Mouse (Mus musculus) forebrain, embryonic 16.5 days (tissue): Measurements from ENCODE around the gene Mrpl45. TPM values are rescaled to one million over a fixed set of nuclear protein-coding genes. Genes with fewer than 3 reads are reported as not detected.
A peak's percentile ranks its signal among the peaks of the same experiment; 100 is the strongest.

Experiments
- ATAC-seq: fragments of 200-750 bp; cut with Nextera tagmentation; 2 replicates; pipeline ENCODE4 v1.8.0; 2017; ENCODE audit warnings: mild to moderate bottlenecking, moderate library complexity
- H3K27ac ChIP-seq: fragments of 300-500 bp; sonication (generic); 2 replicates; pipeline ENCODE4 v1.5.1; 2014; ENCODE audit warnings: low read length, control low read depth
- H3K27me3 ChIP-seq: fragments of 300-500 bp; sonication (generic); replicated peaks from 2 replicates; pipeline ENCODE4 v1.6.1; 2014; ENCODE audit warnings: low read length; ENCODE audit not compliant: control insufficient read depth, insufficient read depth
- H3K36me3 ChIP-seq: fragments of 300-500 bp; sonication (generic); 2 replicates; pipeline ENCODE4 v1.6.1; 2014; ENCODE audit not compliant: control insufficient read depth, insufficient read depth
- H3K4me1 ChIP-seq: fragments of 300-500 bp; sonication (generic); replicated peaks from 2 replicates; pipeline ENCODE4 v1.6.1; 2014; ENCODE audit warnings: low read length; ENCODE audit not compliant: control insufficient read depth, insufficient read depth
- H3K4me2 ChIP-seq: fragments of 300-500 bp; sonication (generic); 2 replicates; pipeline ENCODE4 v1.6.1; 2014; ENCODE audit warnings: mild to moderate bottlenecking, low read length, control low read depth
- H3K4me3 ChIP-seq: fragments of 300-500 bp; sonication (generic); replicated peaks from 2 replicates; pipeline ENCODE4 v1.5.1; 2014; ENCODE audit warnings: mild to moderate bottlenecking, low read length, control low read depth
- H3K9ac ChIP-seq: fragments of 300-500 bp; sonication (generic); replicated peaks from 2 replicates; pipeline ENCODE4 v1.6.1; 2014; ENCODE audit warnings: low read depth, low read length, control low read depth
- H3K9me3 ChIP-seq: fragments of 300-500 bp; sonication (generic); 2 replicates; pipeline ENCODE4 v1.6.1; 2016; ENCODE audit warnings: low read length; ENCODE audit not compliant: control insufficient read depth
- WGBS: fragments of 180-500 bp; shearing (Covaris S2); extraction: QIAGEN DNeasy Blood & Tissue Kit; methylation state at CpG from one replicate; pipeline ENCODE4 v1.1.7; 2014; 5-methylcytosine and 5-hydroxymethylcytosine counted together
- polyA plus RNA-seq: library from polyadenylated mRNA; unstranded; fragments of >200 nt; fragmentation: Nextera tagmentation; extraction: Ambion mirVana; gene quantifications from 2 replicates; pipeline ENCODE4 v1.2.1, GENCODE M21; 2015

Gene Mrpl45
- polyA plus RNA-seq, 1 experiment from 2014 or later, result 40.2 TPM

DNA sequence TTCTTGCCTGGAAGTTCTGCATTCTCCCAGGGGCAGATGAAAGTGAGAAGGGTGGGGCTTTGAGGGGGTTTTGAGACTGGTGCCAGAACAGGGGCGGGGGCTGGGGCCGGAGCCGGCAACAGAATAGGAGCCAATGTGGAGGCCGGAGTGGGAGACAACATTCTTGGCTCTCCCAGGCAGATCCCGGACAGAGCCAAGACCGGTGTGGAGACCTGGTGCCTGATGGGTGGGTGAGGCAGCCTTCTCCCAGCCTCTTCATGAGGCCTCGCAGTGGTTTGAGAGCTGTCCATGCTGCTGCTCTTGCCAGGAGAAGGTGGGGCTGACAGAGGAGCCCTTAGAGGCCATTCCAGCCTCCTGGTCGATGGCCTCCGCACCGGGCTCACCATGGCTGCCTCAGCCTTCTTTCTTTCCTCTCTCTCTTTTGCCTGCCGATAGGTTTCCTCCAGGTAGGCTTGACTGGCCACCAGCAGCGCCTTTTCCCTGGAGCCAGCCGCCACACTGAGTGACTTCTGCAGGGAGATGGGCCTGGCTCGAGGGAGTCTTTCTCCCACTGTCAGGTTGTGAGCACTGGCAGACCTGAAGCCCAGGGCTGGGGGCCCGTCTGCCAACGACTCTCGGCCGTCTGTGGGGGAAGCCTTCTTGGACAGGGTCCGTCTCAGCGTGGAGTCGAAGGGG lies 22.9 kb downstream of the Mrpl45 start:
- Histone ChIP-seq H3K9me3 (no peaks in the 10 kb centered on the region), H3K4me3 (peak overlapping the region; percentile 11; the same call in 1 of the 2 replicates), H3K27ac (no peak overlapping the region), H3K36me3 (no peaks in the 10 kb centered on the region), H3K4me2 (peak overlapping the region; percentile 41), H3K4me1 (peaks cover 10% of the 10 kb centered on the region), H3K9ac (peak overlapping the region; percentile 37), H3K27me3 (no peaks in the 10 kb centered on the region)
- WGBS, result 36% methylated on average over 21 of the region's 21 CpGs
- peak; percentile 12; the same call in 1 of the 2 replicates for ATAC-seq

DNA sequence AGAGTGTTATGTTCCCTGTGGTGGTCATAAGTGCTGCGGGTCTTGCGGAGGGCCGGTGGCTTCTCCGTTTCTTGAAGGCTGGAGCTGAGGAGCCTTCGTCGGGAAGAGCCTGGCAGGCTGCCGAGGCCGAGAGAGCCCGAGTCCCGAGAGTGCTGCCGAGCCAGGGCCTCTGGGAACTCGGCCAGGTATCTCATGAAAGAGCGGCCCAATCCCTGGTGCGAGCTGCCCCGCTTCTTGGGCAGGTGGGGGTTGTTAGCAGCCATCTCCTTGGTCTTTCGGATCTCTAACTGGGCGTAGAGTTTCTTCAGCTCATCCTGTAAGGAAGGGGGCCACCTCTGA lies 23.4 kb downstream of the Mrpl45 start:
- Histone ChIP-seq H3K36me3 (no peaks in the 10 kb centered on the region), H3K27me3 (no peaks in the 10 kb centered on the region), H3K4me1 (peaks cover 10% of the 10 kb centered on the region), H3K4me3 (peak overlapping the region; percentile 11; the same call in 1 of the 2 replicates), H3K27ac (no peak overlapping the region), H3K9me3 (no peaks in the 10 kb centered on the region), H3K4me2 (peak overlapping the region; percentile 41), H3K9ac (peak overlapping the region; percentile 37)
- ATAC-seq, result peak; percentile 31; the same call in 1 of the 2 replicates
- WGBS, result 21% methylated on average over 17 of the region's 17 CpGs

DNA sequence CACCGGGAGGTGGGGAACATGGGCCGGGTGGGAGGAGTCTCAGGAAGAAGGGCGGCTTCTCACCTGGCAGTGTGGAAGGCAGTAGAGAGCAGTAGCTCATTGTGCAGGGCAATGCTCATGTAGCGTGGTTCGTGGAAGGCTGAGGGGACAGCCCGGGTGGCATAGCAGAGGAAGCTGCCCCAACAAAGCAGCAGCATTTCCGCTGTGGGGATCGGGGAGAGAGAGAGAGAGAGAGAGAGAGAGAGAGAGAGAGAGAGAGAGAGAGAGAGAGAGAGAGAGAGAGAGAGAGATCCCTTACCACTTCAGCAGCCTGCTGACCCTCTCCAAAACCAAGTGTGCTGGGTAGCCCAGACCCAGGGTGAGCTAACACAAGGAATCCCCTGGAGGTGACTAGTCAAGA lies 27.7 kb downstream of the Mrpl45 start:
- no peak for ATAC-seq
- H3K27ac ChIP-seq, result no peak overlapping the region
- no peaks in the 10 kb centered on the region for H3K9me3 ChIP-seq
- no peak overlapping the region for H3K4me3 ChIP-seq
- peaks cover 10% of the 10 kb centered on the region for H3K4me1 ChIP-seq
- no peak overlapping the region for H3K4me2 ChIP-seq
- H3K9ac ChIP-seq, result no peak overlapping the region
- H3K27me3 ChIP-seq, result no peaks in the 10 kb centered on the region
- 40% methylated on average over 8 of the region's 8 CpGs for WGBS
- no peaks in the 10 kb centered on the region for H3K36me3 ChIP-seq

DNA sequence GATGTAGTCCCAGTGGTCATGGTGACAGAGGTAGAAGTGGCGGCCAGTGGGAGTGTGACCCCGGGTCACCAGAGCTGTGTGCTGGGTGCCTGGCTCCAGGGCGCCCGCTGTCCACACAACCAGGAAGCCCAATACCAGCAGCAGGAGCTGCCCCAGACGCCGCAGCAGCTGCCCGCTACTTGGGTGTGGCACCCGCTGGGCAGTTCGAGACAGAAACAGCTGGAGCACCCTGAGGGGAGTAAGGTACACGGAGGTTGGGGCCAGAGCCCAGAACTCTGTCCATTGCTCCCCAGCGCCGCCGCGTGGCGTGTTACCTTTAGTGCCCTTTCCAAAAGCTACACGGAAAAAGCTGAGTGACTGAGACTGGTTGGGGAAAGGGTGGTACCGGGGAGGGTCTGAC lies 28.1 kb downstream of the Mrpl45 start:
- Histone ChIP-seq H3K4me1 (peaks cover 5% of the 10 kb centered on the region), H3K36me3 (no peaks in the 10 kb centered on the region), H3K4me2 (no peak overlapping the region), H3K9me3 (no peaks in the 10 kb centered on the region), H3K27me3 (no peaks in the 10 kb centered on the region), H3K9ac (no peak overlapping the region), H3K27ac (no peak overlapping the region), H3K4me3 (no peak overlapping the region)
- 33% methylated on average over 17 of the region's 17 CpGs for WGBS
- ATAC-seq, result no peak

DNA sequence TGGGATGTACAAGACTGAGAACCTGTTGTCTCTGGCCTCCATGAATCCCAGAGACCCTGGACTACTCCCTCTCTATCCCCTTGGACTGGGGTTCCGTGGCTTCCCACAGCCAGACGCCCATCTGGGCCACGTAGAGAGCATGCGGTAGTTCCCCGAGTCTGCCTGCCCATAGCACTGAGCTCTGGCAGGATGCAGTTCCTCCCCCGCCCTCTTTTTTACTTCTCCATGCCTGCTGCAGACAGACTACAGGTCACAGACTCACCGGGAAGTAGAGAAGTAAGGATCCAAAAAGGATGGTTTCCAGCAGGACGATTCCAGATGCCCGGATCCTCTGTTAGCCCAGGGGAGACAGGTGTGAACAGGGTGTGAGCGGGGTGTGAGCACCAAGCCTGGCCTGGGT lies 29.9 kb downstream of the Mrpl45 start:
- WGBS, result 80% methylated on average over 10 of the region's 10 CpGs
- Histone ChIP-seq H3K4me1 (peaks cover 10% of the 10 kb centered on the region), H3K4me3 (no peak overlapping the region), H3K27me3 (no peaks in the 10 kb centered on the region), H3K27ac (no peak overlapping the region), H3K4me2 (no peak overlapping the region), H3K36me3 (no peaks in the 10 kb centered on the region), H3K9me3 (no peaks in the 10 kb centered on the region), H3K9ac (no peak overlapping the region)
- ATAC-seq, result no peak

DNA sequence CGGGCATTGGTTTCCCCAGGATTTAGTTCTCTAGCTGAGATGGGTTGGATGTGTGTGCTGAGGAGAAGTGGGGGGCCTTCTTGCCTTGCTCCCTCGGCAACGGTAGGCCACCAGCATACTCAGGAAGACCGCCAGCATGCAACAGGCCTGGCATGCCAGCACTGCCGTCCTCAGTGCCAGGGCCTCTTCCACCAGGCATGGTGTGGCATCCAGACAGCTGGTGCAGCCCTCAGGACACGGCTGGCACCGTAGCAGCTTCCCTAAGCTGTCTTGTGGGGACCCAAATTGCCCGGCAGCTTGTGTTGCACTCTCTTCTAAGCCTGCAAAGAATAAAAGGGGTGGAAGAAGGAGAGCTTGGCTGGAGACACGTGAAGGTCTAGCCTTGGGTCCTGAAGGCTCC lies 30.9 kb downstream of the Mrpl45 start:
- Histone ChIP-seq H3K36me3 (no peaks in the 10 kb centered on the region), H3K27ac (no peak overlapping the region), H3K4me2 (no peak overlapping the region), H3K9ac (no peak overlapping the region), H3K27me3 (no peaks in the 10 kb centered on the region), H3K4me1 (peaks cover 10% of the 10 kb centered on the region), H3K4me3 (no peak overlapping the region), H3K9me3 (no peaks in the 10 kb centered on the region)
- ATAC-seq, result no peak
- WGBS, result 59% methylated on average over 9 of the region's 9 CpGs

DNA sequence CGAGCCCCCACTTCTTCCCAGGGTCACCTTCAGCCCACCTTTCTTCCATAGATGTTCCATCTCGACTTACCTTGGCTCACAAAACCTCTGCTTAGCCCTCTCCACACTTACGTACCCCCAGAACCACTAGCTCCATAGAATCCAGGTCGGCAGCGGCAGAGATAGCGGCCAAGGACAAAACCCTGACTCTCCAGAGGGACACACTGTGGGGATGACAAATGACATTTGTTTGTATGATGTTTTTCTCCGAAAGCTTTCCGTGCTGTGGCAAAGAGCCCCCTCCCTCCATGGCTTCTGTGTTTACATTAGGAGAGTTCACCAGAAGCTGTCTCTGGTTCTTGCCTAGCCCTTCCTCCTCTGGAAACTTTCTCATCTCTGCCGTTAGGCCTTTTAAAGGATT lies 31.8 kb downstream of the Mrpl45 start:
- WGBS, result 84% methylated on average over 9 of the region's 9 CpGs
- H3K9me3 ChIP-seq, result no peaks in the 10 kb centered on the region
- no peak overlapping the region for H3K9ac ChIP-seq
- H3K27me3 ChIP-seq, result no peaks in the 10 kb centered on the region
- no peaks in the 10 kb centered on the region for H3K36me3 ChIP-seq
- no peak overlapping the region for H3K27ac ChIP-seq
- H3K4me2 ChIP-seq, result no peak overlapping the region
- no peak overlapping the region for H3K4me3 ChIP-seq
- ATAC-seq, result no peak
- H3K4me1 ChIP-seq, result peaks cover 10% of the 10 kb centered on the region

DNA sequence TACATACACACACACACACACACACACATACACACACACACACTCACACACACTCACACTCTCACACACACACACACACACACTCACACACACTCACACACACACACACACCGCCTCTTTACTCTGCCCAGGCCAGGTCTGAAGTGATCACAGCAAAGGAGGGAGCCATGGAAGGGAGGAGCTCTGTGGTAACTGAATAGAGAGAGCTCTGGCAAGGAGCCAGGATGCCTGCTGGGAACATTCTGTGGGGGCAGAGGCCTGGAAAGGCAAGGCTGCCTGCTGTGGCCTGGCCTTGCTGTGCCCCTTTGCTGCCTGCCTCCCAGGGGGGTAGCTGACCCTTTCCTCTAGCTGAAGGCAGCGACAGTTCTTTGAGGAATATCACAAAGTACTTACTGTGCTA lies 34.5 kb downstream of the Mrpl45 start:
- H3K9me3 ChIP-seq, result no peaks in the 10 kb centered on the region
- WGBS, result 0% methylated on average over 2 of the region's 2 CpGs
- peak; percentile 80 for ATAC-seq
- H3K27me3 ChIP-seq, result no peaks in the 10 kb centered on the region
- H3K9ac ChIP-seq, result no peak overlapping the region
- H3K4me3 ChIP-seq, result no peak overlapping the region
- 0 out of 2 replicates have a peak overlapping the region, but pooled peaks have one; percentile 31 for H3K27ac ChIP-seq
- peaks cover 10% of the 10 kb centered on the region for H3K4me1 ChIP-seq
- H3K4me2 ChIP-seq, result no peak overlapping the region
- H3K36me3 ChIP-seq, result no peaks in the 10 kb centered on the region

DNA sequence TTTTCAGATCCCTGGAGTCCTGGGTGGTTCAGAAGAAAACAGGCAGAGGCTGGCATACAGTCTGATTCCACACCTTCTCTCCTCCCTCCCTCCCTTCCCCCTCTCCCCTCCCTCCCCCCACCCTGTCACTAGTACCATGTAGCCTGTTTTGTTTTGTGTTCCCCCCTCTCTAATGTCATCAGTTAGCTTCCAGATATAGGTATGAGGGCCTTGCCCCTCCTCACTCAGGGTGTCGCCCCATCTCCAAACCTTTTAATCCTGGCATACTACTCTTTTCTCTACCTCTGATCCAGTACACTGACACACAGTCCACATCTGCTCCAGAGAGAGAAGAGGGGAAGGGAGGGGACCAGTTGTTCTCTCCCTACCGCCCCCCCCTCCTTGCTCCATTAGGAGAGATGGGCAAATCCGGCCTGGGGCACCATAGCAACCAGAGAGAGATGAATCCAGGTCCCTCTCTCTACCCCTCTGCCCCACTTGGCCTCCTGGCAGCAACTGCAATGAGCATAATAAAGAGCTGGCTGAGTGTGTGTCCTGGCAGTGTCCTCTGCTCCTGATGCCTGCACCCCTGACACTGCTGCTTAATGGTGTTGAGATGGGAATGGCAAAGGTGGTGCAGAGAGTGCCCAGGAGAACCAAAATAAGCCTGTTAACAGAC lies 36.6 kb downstream of the Mrpl45 start, which contains the start of gene Gpr179:
Gene Gpr179 (minus strand): TSS at position 51 of the 658 bp plus-strand sequence.
- ATAC-seq, result no peak
- Histone ChIP-seq H3K27me3 (no peaks in the 10 kb centered on the region), H3K4me3 (no peak within 1 kb of the TSS), H3K36me3 (no peaks in the 10 kb centered on the region), H3K9me3 (no peaks in the 10 kb centered on the region), H3K4me2 (no peak within 1 kb of the TSS), H3K9ac (no peak within 1 kb of the TSS), H3K4me1 (peaks cover 10% of the 10 kb centered on the region), H3K27ac (no peak within 1 kb of the TSS)
- WGBS, result 46% methylated on average over 3 of the region's 3 CpGs
